Mouse (Mus musculus) ES-Bruce4 (cell line): ENCODE data around the gene Gm4858. TPM values are rescaled to one million over a fixed set of nuclear protein-coding genes. Genes with fewer than 3 reads are reported as not detected.

Experiments
- H3K27ac ChIP-seq: 2 replicates; pipeline ENCODE4 v1.5.1; 2012; ENCODE audit warnings: low read length, inconsistent platforms; ENCODE audit not compliant: insufficient read depth
- H3K27me3 ChIP-seq: 2 replicates; pipeline ENCODE4 v1.6.1; 2012; ENCODE audit warnings: mild to moderate bottlenecking, low read length, inconsistent platforms; ENCODE audit not compliant: control insufficient read depth, poor library complexity, insufficient read depth, severe bottlenecking
- H3K36me3 ChIP-seq: 2 replicates; pipeline ENCODE4 v1.6.1; 2012; ENCODE audit warnings: inconsistent platforms, mild to moderate bottlenecking, low read length, moderate library complexity; ENCODE audit not compliant: control insufficient read depth, poor library complexity, insufficient read depth, severe bottlenecking
- H3K4me1 ChIP-seq: one replicate; pipeline ENCODE4 v1.8.1; 2011; ENCODE audit warnings: low read length; ENCODE audit not compliant: control insufficient read depth, insufficient read depth
- H3K4me3 ChIP-seq: 2 replicates; pipeline ENCODE4 v1.5.1; 2011; ENCODE audit warnings: low read depth, mild to moderate bottlenecking, low read length
- H3K9ac ChIP-seq: 2 replicates; pipeline ENCODE4 v1.6.1; 2012; ENCODE audit warnings: low read depth, mild to moderate bottlenecking, inconsistent platforms; ENCODE audit not compliant: poor library complexity, severe bottlenecking
- H3K9me3 ChIP-seq: replicated peaks from 2 replicates; pipeline ENCODE4 v1.6.1; 2012; ENCODE audit warnings: mild to moderate bottlenecking, low read length, inconsistent platforms; ENCODE audit not compliant: control insufficient read depth, poor library complexity, insufficient read depth, severe bottlenecking
- CTCF ChIP-seq: IDR thresholded peaks from one replicate; pipeline ENCODE4 v1.8.1; 2011; ENCODE audit warnings: low read depth, low read length
- EP300 ChIP-seq: IDR thresholded peaks from 2 replicates; pipeline ENCODE4 v1.6.1; 2011; ENCODE audit warnings: low read depth, low read length; ENCODE audit not compliant: insufficient read depth
- POLR2A ChIP-seq: IDR thresholded peaks from one replicate; pipeline ENCODE4 v1.8.1; 2011; ENCODE audit warnings: low read length; ENCODE audit not compliant: insufficient read depth
- polyA plus RNA-seq: library from polyadenylated mRNA; stranded (reverse); fragments of >200 nt; gene quantifications from 2 replicates; pipeline ENCODE4 v1.2.4, GENCODE M21; 2011; ENCODE audit warnings: low read depth; ENCODE audit not compliant: missing spikeins, insufficient read depth, insufficient read length

Gene Gm4858
- polyA plus RNA-seq, 1 experiment: not detected

DNA sequence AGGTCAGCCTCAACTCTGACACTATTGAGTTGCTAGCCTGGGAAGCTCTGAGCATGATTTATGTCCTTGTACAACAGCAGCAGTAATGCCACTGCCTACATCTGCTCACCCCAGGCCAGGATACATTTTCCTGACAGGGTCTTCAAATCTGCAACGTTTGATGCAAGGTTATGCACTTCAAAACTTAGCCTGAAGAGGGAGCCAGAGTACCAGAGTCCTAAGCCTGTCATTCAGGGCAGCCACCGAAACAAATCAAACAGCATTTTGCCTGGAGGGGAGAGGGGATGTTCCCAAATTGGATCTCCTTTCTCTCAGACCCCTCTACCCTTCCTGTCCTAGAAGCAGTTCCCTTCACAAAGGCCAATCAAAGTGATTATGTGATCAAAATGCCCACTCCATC, 45.9 kb downstream of the Gm4858 start:
- Histone ChIP-seq H3K9me3 (no peaks in the 10 kb centered on the region), H3K27me3 (no peaks in the 10 kb centered on the region), H3K9ac (no peak overlapping the region), H3K4me3 (no peak overlapping the region), H3K36me3 (no peaks in the 10 kb centered on the region), H3K4me1 (no peaks in the 10 kb centered on the region), H3K27ac (no peak overlapping the region)
- TF ChIP-seq CTCF (peak; percentile 51), EP300 (no peak), POLR2A (no peak)

DNA sequence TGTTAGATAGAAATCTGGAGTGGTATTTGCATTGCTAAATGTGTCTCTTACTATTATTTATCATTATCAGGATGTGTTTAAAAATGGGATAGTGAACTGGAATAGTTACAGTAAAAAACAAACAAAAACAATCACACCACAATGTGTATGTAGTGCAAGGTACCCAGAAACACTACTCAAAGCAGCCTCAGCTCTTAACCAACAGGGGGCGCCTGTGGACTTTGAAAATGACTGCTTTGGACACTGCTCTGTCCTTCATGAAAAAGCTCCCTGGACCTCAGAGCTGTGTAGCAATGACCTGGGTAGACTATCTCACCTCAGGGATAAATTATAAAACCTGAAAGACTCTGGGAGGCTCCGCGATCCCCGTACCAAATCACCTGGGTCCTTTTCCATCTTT, 50.5 kb downstream of the Gm4858 start:
- H3K4me3 ChIP-seq: no peak overlapping the region
- H3K27ac ChIP-seq: no peak overlapping the region
- H3K36me3 ChIP-seq: no peaks in the 10 kb centered on the region
- no peak overlapping the region for H3K9ac ChIP-seq
- TF ChIP-seq POLR2A (no peak), CTCF (peak; percentile 25), EP300 (no peak)
- H3K9me3 ChIP-seq: no peaks in the 10 kb centered on the region
- H3K4me1 ChIP-seq: no peaks in the 10 kb centered on the region
- H3K27me3 ChIP-seq: no peaks in the 10 kb centered on the region

Other genes with a start within 250 kb of the Gm4858 start
- gene Kprp, start 241.6 kb upstream of the Gm4858 start, polyA plus RNA-seq: not detected in 2 replicates
- not detected in 2 replicates for gene Lce1l, start 217.5 kb upstream of the Gm4858 start, polyA plus RNA-seq
- gene 2310050C09Rik, start 198.6 kb upstream of the Gm4858 start, polyA plus RNA-seq: not detected in 2 replicates
- gene Lce3a, start 142.6 kb upstream of the Gm4858 start, polyA plus RNA-seq: not detected in 2 replicates
- not detected in 2 replicates for gene Lce3b, start 135.8 kb upstream of the Gm4858 start, polyA plus RNA-seq
- not detected in 2 replicates for gene Lce3c, start 124.3 kb upstream of the Gm4858 start, polyA plus RNA-seq
- not detected in 2 replicates for gene Lce3d, start 111.4 kb upstream of the Gm4858 start, polyA plus RNA-seq
- gene Lce3e, start 101.8 kb upstream of the Gm4858 start, polyA plus RNA-seq: not detected in 2 replicates
- gene Lce3f, start 76.6 kb upstream of the Gm4858 start, polyA plus RNA-seq: not detected in 2 replicates
- gene Crct1, start 53.1 kb upstream of the Gm4858 start, polyA plus RNA-seq: not detected in 2 replicates
- not detected in 2 replicates for gene Lce1m, start 49.8 kb upstream of the Gm4858 start, polyA plus RNA-seq
- gene Crnn, start 76.0 kb downstream of the Gm4858 start, polyA plus RNA-seq: not detected in 2 replicates
- gene Flg2, start 128.5 kb downstream of the Gm4858 start, polyA plus RNA-seq: not detected in 2 replicates
- gene Flg, start 204.7 kb downstream of the Gm4858 start, polyA plus RNA-seq: 0.65 TPM in 1 of 2 replicates, not detected in the other